Mouse (Mus musculus) lung, postnatal 36 days (tissue): Measurements from ENCODE around the gene Gm48551.

Experiments used
- DNase-seq: peaks from one replicate; pipeline ENCODE4 v3.0.0; 2022; ENCODE audit warnings: mixed read lengths

Gm48551 gene

GRCm38 (mm10) chr10:81419111-81419928 lies 35.1 kb downstream of the Gm48551 start:
- DNase-seq: no peak

- no peak for DNase-seq
Observed at GRCm38 (mm10) chr10:81420191-81420767, 36.0 kb downstream of the Gm48551 start.

- DNase-seq: no peak
Observed at GRCm38 (mm10) chr10:81421041-81421796, 37.0 kb downstream of the Gm48551 start.

- DNase-seq: no peak
Observed at GRCm38 (mm10) chr10:81421797-81422100, 37.5 kb downstream of the Gm48551 start.

- DNase-seq: peak; percentile 73
Observed at GRCm38 (mm10) chr10:81422191-81422590, 37.9 kb downstream of the Gm48551 start.

- no peak for DNase-seq
Observed at GRCm38 (mm10) chr10:81422661-81423217, 38.5 kb downstream of the Gm48551 start.

GRCm38 (mm10) chr10:81423476-81424245 lies 39.4 kb downstream of the Gm48551 start:
- no peak for DNase-seq

GRCm38 (mm10) chr10:81424246-81425051 lies 40.2 kb downstream of the Gm48551 start:
- DNase-seq: peak; percentile 62

GRCm38 (mm10) chr10:81425236-81425850 lies 41.1 kb downstream of the Gm48551 start:
- DNase-seq: no peak

- no peak for DNase-seq
Observed at GRCm38 (mm10) chr10:81426081-81426671, 41.9 kb downstream of the Gm48551 start.

- peak; percentile 77 for DNase-seq
Observed at GRCm38 (mm10) chr10:81426897-81427296, 42.6 kb downstream of the Gm48551 start.

GRCm38 (mm10) chr10:81427327-81427726 lies 43.1 kb downstream of the Gm48551 start:
- DNase-seq: no peak

GRCm38 (mm10) chr10:81427804-81428506 lies 43.7 kb downstream of the Gm48551 start:
- DNase-seq: no peak

- DNase-seq: no peak
Observed at GRCm38 (mm10) chr10:81428507-81428870, 44.2 kb downstream of the Gm48551 start.

- DNase-seq: no peak
Observed at GRCm38 (mm10) chr10:81429092-81429491, 44.8 kb downstream of the Gm48551 start.

- peak; percentile 98 for DNase-seq
Observed at GRCm38 (mm10) chr10:81429605-81430061, 45.4 kb downstream of the Gm48551 start.

GRCm38 (mm10) chr10:81430141-81430830 lies 46.0 kb downstream of the Gm48551 start:
- DNase-seq: peak; percentile 82

- DNase-seq: peak; percentile 49
Observed at GRCm38 (mm10) chr10:81430831-81431525, 46.7 kb downstream of the Gm48551 start.
